Mouse (Mus musculus): ENCODE measurements around the gene Chmp6. TPM values are rescaled to one million over a fixed set of nuclear protein-coding genes. Genes with fewer than 3 reads are reported as not detected.

Gene Chmp6
- total and polyA plus RNA-seq, 3 experiments, result 8.4 to 53.1 (median 28.5) TPM

DNA sequence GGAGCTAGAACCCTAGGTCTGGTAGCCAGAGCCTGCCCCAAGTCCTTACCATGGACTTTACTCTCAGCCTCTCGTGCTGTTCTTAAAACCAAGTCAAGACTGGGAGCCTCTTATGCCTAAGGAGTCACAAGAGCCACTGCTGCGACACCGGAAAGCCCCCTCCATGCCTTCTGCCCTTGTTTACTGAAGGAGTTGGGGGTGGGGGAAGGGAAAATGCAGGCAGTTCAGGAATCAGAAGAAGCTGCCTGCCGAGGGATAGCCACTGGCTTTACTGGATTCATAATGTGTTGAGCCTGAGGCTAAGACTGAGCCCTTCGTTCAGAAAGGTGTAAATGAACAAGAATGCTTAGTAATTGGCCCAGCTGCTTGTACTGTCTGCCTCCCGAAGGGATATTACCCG lies 396 bp upstream of the Chmp6 start:
- Histone ChIP-seq H3K9me3 (replicated peaks) (no peaks in the 10 kb centered on the region), H3K36me3 (replicated peaks) (peaks cover 31% of the 10 kb centered on the region), H3K27me3 (ENCODE audit: insufficient read depth, low read length) (peaks cover 14% of the 10 kb centered on the region), H3K4me3 (ENCODE audit: low read depth, low read length) (peak overlapping the region; percentile 90), H3K4me1 (ENCODE audit: insufficient read depth, low read depth, low read length) (peaks cover 39% of the 10 kb centered on the region)
- DNase-seq (ENCODE audit: low spot score) (no peak), ATAC-seq (ENCODE audit: extremely low read depth, insufficient number of reproducible peaks, low FRiP score, poor library complexity, severe bottlenecking) (no peak)
- TF ChIP-seq CTCF (IDR thresholded peaks at IDR 0.05; ENCODE audit: low read depth, low read length) (no peak), GATA2 (IDR thresholded peaks at IDR 0.05; ENCODE audit: borderline replicate concordance, low read depth, low read length) (no peak), GATA1 (IDR thresholded peaks at IDR 0.05; ENCODE audit: borderline replicate concordance, low read length) (no peak), TAL1 (conservative IDR thresholded peaks at IDR 0.05; ENCODE audit: low read depth, low read length) (no peak), POLR2AphosphoS5 (IDR thresholded peaks at IDR 0.05; ENCODE audit: insufficient replicate concordance, low read depth, low read length) (no peak)

DNA sequence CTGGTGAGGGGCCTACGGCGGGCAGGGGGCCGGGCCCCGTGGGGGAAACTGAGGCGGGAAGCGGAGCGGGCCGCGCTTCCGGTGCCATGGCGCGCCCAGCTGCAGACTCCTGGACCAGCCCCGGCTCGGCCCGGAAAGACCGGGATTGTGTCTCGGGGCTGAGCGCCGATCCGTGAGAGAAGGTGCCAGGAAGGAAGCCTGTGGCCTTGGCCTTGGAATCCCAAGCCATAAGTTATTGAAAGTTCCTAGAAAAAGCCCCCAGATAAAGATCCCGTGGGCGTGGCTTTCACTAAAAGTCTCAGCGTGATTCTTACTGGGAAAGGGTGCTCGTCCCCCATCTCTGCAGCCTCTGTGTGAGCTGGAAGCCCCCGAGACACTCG lies 684 bp downstream of the Chmp6 start:
- Histone ChIP-seq H3K36me3 (replicated peaks) (peaks cover 42% of the 10 kb centered on the region), H3K9me3 (replicated peaks) (no peaks in the 10 kb centered on the region), H3K4me3 (ENCODE audit: low read depth, low read length) (peak overlapping the region; percentile 90), H3K27me3 (ENCODE audit: insufficient read depth, low read length) (peaks cover 3% of the 10 kb centered on the region), H3K4me1 (ENCODE audit: insufficient read depth, low read depth, low read length) (peaks cover 39% of the 10 kb centered on the region)
- TF ChIP-seq GATA1 (IDR thresholded peaks at IDR 0.05; ENCODE audit: borderline replicate concordance, low read length) (no peak), CTCF (IDR thresholded peaks at IDR 0.05; ENCODE audit: low read depth, low read length) (no peak), TAL1 (conservative IDR thresholded peaks at IDR 0.05; ENCODE audit: low read depth, low read length) (no peak), POLR2AphosphoS5 (IDR thresholded peaks at IDR 0.05; ENCODE audit: insufficient replicate concordance, low read depth, low read length) (no peak), GATA2 (IDR thresholded peaks at IDR 0.05; ENCODE audit: borderline replicate concordance, low read depth, low read length) (no peak)
- DNase-seq (ENCODE audit: low spot score) (peak; percentile 53), ATAC-seq (ENCODE audit: extremely low read depth, insufficient number of reproducible peaks, low FRiP score, poor library complexity, severe bottlenecking) (no peak)

DNA sequence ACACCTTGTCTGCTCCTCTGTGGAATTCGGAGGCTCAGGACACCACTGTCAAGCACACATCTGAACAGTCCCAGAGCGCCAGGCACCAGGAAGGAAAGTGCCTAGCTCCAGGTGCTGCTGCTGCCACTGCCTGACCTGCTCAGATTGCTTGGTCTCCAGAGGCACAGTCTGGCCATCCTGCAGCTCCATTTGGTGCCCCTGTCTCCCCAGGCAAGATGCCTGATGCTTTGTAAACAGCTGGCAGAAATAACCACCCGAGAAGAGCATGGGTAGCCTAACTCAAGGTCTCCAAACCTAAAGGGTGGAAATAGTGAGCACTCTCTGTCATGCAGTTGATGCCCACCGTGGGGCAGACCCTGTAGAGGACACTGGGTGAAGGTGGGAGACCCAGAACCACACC lies 1.1 kb downstream of the Chmp6 start:
- H3K27me3 ChIP-seq (ENCODE audit: insufficient read depth, low read length), result no peaks in the 10 kb centered on the region
- peak overlapping the region; percentile 90 for H3K4me3 ChIP-seq (ENCODE audit: low read depth, low read length)
- TF ChIP-seq CTCF (IDR thresholded peaks at IDR 0.05; ENCODE audit: low read depth, low read length) (no peak), POLR2AphosphoS5 (IDR thresholded peaks at IDR 0.05; ENCODE audit: insufficient replicate concordance, low read depth, low read length) (no peak), TAL1 (conservative IDR thresholded peaks at IDR 0.05; ENCODE audit: low read depth, low read length) (no peak), GATA2 (IDR thresholded peaks at IDR 0.05; ENCODE audit: borderline replicate concordance, low read depth, low read length) (no peak)
- peaks cover 39% of the 10 kb centered on the region for H3K4me1 ChIP-seq (ENCODE audit: insufficient read depth, low read depth, low read length)
- H3K9me3 ChIP-seq (replicated peaks), result no peaks in the 10 kb centered on the region
- DNase-seq (ENCODE audit: low spot score) (no peak), ATAC-seq (ENCODE audit: extremely low read depth, insufficient number of reproducible peaks, low FRiP score, poor library complexity, severe bottlenecking) (no peak)
- H3K36me3 ChIP-seq (replicated peaks), result peaks cover 47% of the 10 kb centered on the region

DNA sequence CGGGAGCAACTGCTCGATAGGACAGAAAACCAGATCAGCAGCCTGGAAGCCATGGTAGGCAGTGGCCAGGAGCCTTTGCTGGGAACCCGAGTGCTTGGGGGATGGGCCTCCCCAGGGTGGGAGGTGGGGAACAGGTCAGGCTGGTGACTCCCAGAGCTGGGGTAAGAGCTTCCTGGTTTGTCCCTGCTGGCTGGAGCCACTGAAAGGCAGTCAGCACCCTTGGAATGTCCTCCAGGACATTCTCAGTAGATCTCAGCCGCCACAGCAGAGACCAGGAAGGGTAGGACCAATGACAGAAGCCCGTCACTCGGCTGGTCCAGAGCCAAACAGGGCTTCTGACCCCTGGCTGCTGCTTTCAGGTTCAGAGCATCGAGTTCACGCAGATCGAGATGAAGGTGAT lies 2.4 kb downstream of the Chmp6 start:
- H3K4me1 ChIP-seq (ENCODE audit: insufficient read depth, low read depth, low read length), result peaks cover 35% of the 10 kb centered on the region
- peaks cover 59% of the 10 kb centered on the region for H3K36me3 ChIP-seq (replicated peaks)
- DNase-seq (ENCODE audit: low spot score) (no peak), ATAC-seq (ENCODE audit: extremely low read depth, insufficient number of reproducible peaks, low FRiP score, poor library complexity, severe bottlenecking) (no peak)
- peak overlapping the region; percentile 90; the same call in 1 of the 2 replicates for H3K4me3 ChIP-seq (ENCODE audit: low read depth, low read length)
- TF ChIP-seq GATA2 (IDR thresholded peaks at IDR 0.05; ENCODE audit: borderline replicate concordance, low read depth, low read length) (no peak), GATA1 (IDR thresholded peaks at IDR 0.05; ENCODE audit: borderline replicate concordance, low read length) (no peak), POLR2AphosphoS5 (IDR thresholded peaks at IDR 0.05; ENCODE audit: insufficient replicate concordance, low read depth, low read length) (no peak), TAL1 (conservative IDR thresholded peaks at IDR 0.05; ENCODE audit: low read depth, low read length) (no peak), CTCF (IDR thresholded peaks at IDR 0.05; ENCODE audit: low read depth, low read length) (no peak)
- H3K27me3 ChIP-seq (ENCODE audit: insufficient read depth, low read length), result no peaks in the 10 kb centered on the region
- H3K9me3 ChIP-seq (replicated peaks), result no peaks in the 10 kb centered on the region

DNA sequence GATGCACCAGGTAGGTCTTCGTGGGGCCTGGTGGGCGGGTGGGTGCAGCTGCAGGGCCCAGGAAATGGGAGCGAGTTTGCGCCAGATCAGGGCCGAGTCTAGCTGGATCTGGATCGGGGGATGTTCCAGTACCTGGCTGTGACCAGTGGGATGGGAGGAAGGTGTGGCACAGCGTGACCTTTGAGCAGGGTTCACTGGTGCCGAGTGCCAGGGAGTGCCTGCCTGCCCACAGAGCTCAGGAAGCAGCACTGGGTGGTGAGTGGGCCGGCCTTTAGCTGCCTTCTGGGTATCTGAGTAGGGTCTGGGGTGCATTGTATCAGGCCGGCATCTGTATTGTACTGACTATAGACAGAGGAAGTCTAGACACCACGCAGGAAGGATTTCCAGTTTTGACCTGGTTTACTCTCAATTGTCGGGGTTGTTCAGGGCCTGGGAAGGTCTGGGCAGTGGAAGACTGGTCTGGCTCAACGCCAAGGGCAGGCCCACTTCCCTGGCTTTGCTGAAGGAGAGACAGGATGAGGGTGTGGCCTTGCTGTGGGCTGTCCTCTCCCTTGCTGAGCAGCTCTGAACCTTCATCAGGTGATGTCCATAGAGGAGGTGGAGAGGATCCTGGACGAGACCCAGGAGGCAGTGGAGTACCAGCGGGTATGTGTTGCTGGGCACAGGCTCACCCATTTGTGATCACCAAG lies 3.0 kb downstream of the Chmp6 start:
- Histone ChIP-seq H3K27me3 (ENCODE audit: insufficient read depth, low read length) (no peaks in the 10 kb centered on the region), H3K4me1 (ENCODE audit: insufficient read depth, low read depth, low read length) (peaks cover 35% of the 10 kb centered on the region), H3K4me3 (ENCODE audit: low read depth, low read length) (no peak overlapping the region; the same call in 1 of the 2 replicates), H3K9me3 (replicated peaks) (no peaks in the 10 kb centered on the region), H3K36me3 (replicated peaks) (peaks cover 60% of the 10 kb centered on the region)
- ATAC-seq (ENCODE audit: extremely low read depth, insufficient number of reproducible peaks, low FRiP score, poor library complexity, severe bottlenecking) (no peak), DNase-seq (ENCODE audit: low spot score) (no peak)
- TF ChIP-seq GATA2 (IDR thresholded peaks at IDR 0.05; ENCODE audit: borderline replicate concordance, low read depth, low read length) (no peak), POLR2AphosphoS5 (IDR thresholded peaks at IDR 0.05; ENCODE audit: insufficient replicate concordance, low read depth, low read length) (no peak), TAL1 (conservative IDR thresholded peaks at IDR 0.05; ENCODE audit: low read depth, low read length) (no peak), CTCF (IDR thresholded peaks at IDR 0.05; ENCODE audit: low read depth, low read length) (no peak), GATA1 (IDR thresholded peaks at IDR 0.05; ENCODE audit: borderline replicate concordance, low read length) (no peak)

DNA sequence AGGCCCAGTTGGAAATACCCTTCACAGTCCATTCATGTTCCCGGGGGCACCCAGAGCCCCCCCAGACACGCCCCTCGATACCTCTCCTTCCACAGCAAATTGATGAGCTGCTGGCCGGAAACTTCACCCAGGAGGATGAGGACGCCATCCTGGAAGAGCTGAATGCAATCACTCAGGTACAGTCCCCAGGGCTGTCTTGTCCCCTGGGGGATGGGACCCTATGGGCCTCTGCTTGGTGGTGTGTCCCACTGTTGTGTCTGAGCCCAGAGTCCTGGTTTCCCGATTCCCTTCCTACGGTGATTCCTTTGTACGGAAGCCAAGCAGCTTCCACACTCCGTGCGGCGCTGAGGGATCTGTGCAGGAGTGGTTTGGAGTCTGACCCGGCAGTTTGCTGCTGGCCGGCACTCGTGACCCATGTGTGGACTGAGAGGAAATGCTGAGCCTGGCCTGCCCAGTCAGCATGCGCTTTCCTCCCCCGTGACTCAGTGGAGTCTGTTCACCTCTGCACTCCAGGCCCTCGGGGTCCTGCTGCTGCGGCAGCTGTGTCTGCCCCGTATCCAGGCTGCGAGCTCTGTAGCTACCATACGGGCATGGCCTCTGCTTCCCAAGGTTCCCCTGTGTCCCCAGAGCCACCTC lies 3.7 kb downstream of the Chmp6 start:
- DNase-seq (ENCODE audit: low spot score), result no peak
- no peak for TF ChIP-seq CTCF (IDR thresholded peaks at IDR 0.05; ENCODE audit: low read depth, low read length)
- no peak for TF ChIP-seq GATA2 (IDR thresholded peaks at IDR 0.05; ENCODE audit: borderline replicate concordance, low read depth, low read length)
- TF ChIP-seq TAL1 (conservative IDR thresholded peaks at IDR 0.05; ENCODE audit: low read depth, low read length), result no peak
- no peak for TF ChIP-seq POLR2AphosphoS5 (IDR thresholded peaks at IDR 0.05; ENCODE audit: insufficient replicate concordance, low read depth, low read length)
- no peak for TF ChIP-seq GATA1 (IDR thresholded peaks at IDR 0.05; ENCODE audit: borderline replicate concordance, low read length)
- ATAC-seq (ENCODE audit: extremely low read depth, insufficient number of reproducible peaks, low FRiP score, poor library complexity, severe bottlenecking), result no peak
- Histone ChIP-seq H3K27me3 (ENCODE audit: insufficient read depth, low read length) (peaks cover 1% of the 10 kb centered on the region; the same call in 1 of the 2 replicates), H3K36me3 (replicated peaks) (peaks cover 60% of the 10 kb centered on the region), H3K4me3 (ENCODE audit: low read depth, low read length) (no peak overlapping the region), H3K4me1 (ENCODE audit: insufficient read depth, low read depth, low read length) (peaks cover 35% of the 10 kb centered on the region), H3K9me3 (replicated peaks) (no peaks in the 10 kb centered on the region)
